Comparison of ENCODE assay signal across 8 mouse cellular contexts in genomic region chr13:21179724-21180550, GRCm38 (mm10). TPM values are rescaled to one million over a fixed set of nuclear protein-coding genes. Genes with fewer than 3 reads are reported as not detected.
DNase-seq lines count a peak whose midpoint lies in the region; ATAC-seq and TF ChIP-seq lines count a peak whose summit lies in the region.

No protein-coding gene starts in this region.

- no peak for TF ChIP-seq CTCF in bone marrow, adult 2 months (IDR thresholded peaks at IDR 0.05; ENCODE audit: control insufficient read depth, insufficient read depth, low read length)

- peaks cover 34% of the 10 kb centered on the region for H3K36me3 ChIP-seq in embryonic facial prominence, embryonic 14.5 days (ENCODE audit: control insufficient read depth, insufficient read depth, low read length)
- peaks cover 31% of the 10 kb centered on the region for H3K36me3 ChIP-seq in kidney, embryonic 14.5 days (ENCODE audit: control insufficient read depth, insufficient read depth, low read length)

- H3K4me3 ChIP-seq in bone marrow, adult 2 months (replicated peaks; ENCODE audit: control insufficient read depth, low read depth, low read length) = peak overlapping the region; percentile 99
- H3K4me3 ChIP-seq in embryonic facial prominence, embryonic 14.5 days (ENCODE audit: low read depth, low read length) = peak overlapping the region; percentile 99
- peak overlapping the region; percentile 98 for H3K4me3 ChIP-seq in kidney, embryonic 14.5 days (ENCODE audit: low read length)

- under 1% methylated on average over 80 of the region's 80 CpGs for WGBS in bone marrow, adult 2 months
- under 1% methylated on average over 32 of the region's 80 CpGs for WGBS in embryonic facial prominence, embryonic 14.5 days
- under 1% methylated on average over 70 of the region's 80 CpGs for WGBS in kidney, embryonic 14.5 days

- peaks cover 3% of the 10 kb centered on the region; the same call in 1 of the 2 replicates for H3K4me1 ChIP-seq in bone marrow, adult 2 months (ENCODE audit: control insufficient read depth, insufficient read depth, low read length)
- H3K4me1 ChIP-seq in embryonic facial prominence, embryonic 14.5 days (ENCODE audit: control insufficient read depth, insufficient read depth, low read length) = peaks cover 16% of the 10 kb centered on the region
- H3K4me1 ChIP-seq in kidney, embryonic 14.5 days (ENCODE audit: control insufficient read depth, insufficient read depth, low read length) = peaks cover 28% of the 10 kb centered on the region

- H3K27me3 ChIP-seq in embryonic facial prominence, embryonic 14.5 days (replicated peaks; ENCODE audit: control insufficient read depth, insufficient read depth, low read length) = no peaks in the 10 kb centered on the region
- H3K27me3 ChIP-seq in kidney, embryonic 14.5 days (ENCODE audit: control insufficient read depth, insufficient read depth, low read length) = no peaks in the 10 kb centered on the region

- H3K9ac ChIP-seq in embryonic facial prominence, embryonic 14.5 days (ENCODE audit: low read depth, low read length) = peak overlapping the region; percentile 94
- H3K9ac ChIP-seq in kidney, embryonic 14.5 days (ENCODE audit: low read depth, low read length) = peak overlapping the region; percentile 90

- H3K27ac ChIP-seq in bone marrow, adult 2 months (ENCODE audit: control insufficient read depth, insufficient read depth, low read depth, low read length, poor library complexity) = peak overlapping the region; percentile 97
- peak overlapping the region; percentile 96 for H3K27ac ChIP-seq in embryonic facial prominence, embryonic 14.5 days (replicated peaks; ENCODE audit: low read depth, low read length)
- H3K27ac ChIP-seq in kidney, embryonic 14.5 days (ENCODE audit: low read depth, low read length) = peak overlapping the region; percentile 92

- ATAC-seq in embryonic facial prominence, embryonic 14.5 days (ENCODE audit: low read depth) = peak; percentile 95
- peak; percentile 97 for ATAC-seq in kidney, embryonic 14.5 days (ENCODE audit: low FRiP score, low TSS enrichment)

- H3K4me2 ChIP-seq in embryonic facial prominence, embryonic 14.5 days (ENCODE audit: low read depth, low read length) = peak overlapping the region; percentile 86
- H3K4me2 ChIP-seq in kidney, embryonic 14.5 days (replicated peaks; ENCODE audit: low read depth, low read length) = peak overlapping the region; percentile 81

- peak; percentile 21; the same call in 1 of the 2 replicates for TF ChIP-seq POLR2A in bone marrow, adult 2 months (IDR thresholded peaks at IDR 0.05; ENCODE audit: borderline replicate concordance, control insufficient read depth, low read depth, low read length)

- no peaks in the 10 kb centered on the region for H3K9me3 ChIP-seq in embryonic facial prominence, embryonic 14.5 days (ENCODE audit: control insufficient read depth, low read length)
- H3K9me3 ChIP-seq in kidney, embryonic 14.5 days (ENCODE audit: control insufficient read depth, low read length) = no peaks in the 10 kb centered on the region

- peak; percentile 98 for DNase-seq in A20 (ENCODE audit: low read depth, low spot score)
- peak; percentile 97 for DNase-seq in embryonic facial prominence, embryonic 14.5 days (ENCODE audit: low spot score)
- peak; percentile 88 to 95 for DNase-seq in heart, adult 9 months (ENCODE audit: low spot score in 2 of 2)
- DNase-seq in liver = peak; percentile 92
- DNase-seq in monocyte, adult 2 months (ENCODE audit: low read depth in 1 of 2, low spot score in 2 of 2) = peak; percentile 74 to 84
- DNase-seq in spleen, postnatal 36 days (ENCODE audit: low spot score in 2 of 2) = peak; percentile 88 to 92

RNA-seq across cellular contexts. Expression of gene Trim27, which starts 0.7 kb away (rescaled TPM):
- 41.4 and 45.6 TPM in 2 replicates for polyA plus RNA-seq in bone marrow, adult 2 months (2011; ENCODE audit: insufficient read depth, insufficient read length, low replicate concordance, missing spikeins)
- 111 and 127 TPM in 2 replicates for polyA plus RNA-seq in embryonic facial prominence, embryonic 14.5 days (2014; fragmentation: Nextera tagmentation; extraction: Ambion mirVana)
- polyA plus RNA-seq in kidney, embryonic 14.5 days (2014; fragmentation: Nextera tagmentation; extraction: Ambion mirVana) = 145 and 164 TPM in 2 replicates

RNA-seq across cellular contexts. Expression of gene Olfr1368, which starts 34.3 kb away (rescaled TPM):
- not detected in 2 replicates for polyA plus RNA-seq in bone marrow, adult 2 months (2011; ENCODE audit: insufficient read depth, insufficient read length, low replicate concordance, missing spikeins)
- not detected in 2 replicates for polyA plus RNA-seq in embryonic facial prominence, embryonic 14.5 days (2014; fragmentation: Nextera tagmentation; extraction: Ambion mirVana)
- not detected in 2 replicates for polyA plus RNA-seq in kidney, embryonic 14.5 days (2014; fragmentation: Nextera tagmentation; extraction: Ambion mirVana)

RNA-seq across cellular contexts. Expression of gene Olfr263, which starts 50.5 kb away (rescaled TPM):
- not detected in 2 replicates for polyA plus RNA-seq in bone marrow, adult 2 months (2011; ENCODE audit: insufficient read depth, insufficient read length, low replicate concordance, missing spikeins)
- polyA plus RNA-seq in embryonic facial prominence, embryonic 14.5 days (2014; fragmentation: Nextera tagmentation; extraction: Ambion mirVana) = 0.18 TPM in 1 of 2 replicates, not detected in the other
- not detected in 2 replicates for polyA plus RNA-seq in kidney, embryonic 14.5 days (2014; fragmentation: Nextera tagmentation; extraction: Ambion mirVana)

Comparison
In these comparisons a context has a peak if more than half of its experiments do, and no peak if none do; other contexts are left out.
1. Peak in every context shown above with its lines: DNase-seq, ATAC-seq, H3K4me3 ChIP-seq and H3K27ac ChIP-seq.